In the genomic region with DNA sequence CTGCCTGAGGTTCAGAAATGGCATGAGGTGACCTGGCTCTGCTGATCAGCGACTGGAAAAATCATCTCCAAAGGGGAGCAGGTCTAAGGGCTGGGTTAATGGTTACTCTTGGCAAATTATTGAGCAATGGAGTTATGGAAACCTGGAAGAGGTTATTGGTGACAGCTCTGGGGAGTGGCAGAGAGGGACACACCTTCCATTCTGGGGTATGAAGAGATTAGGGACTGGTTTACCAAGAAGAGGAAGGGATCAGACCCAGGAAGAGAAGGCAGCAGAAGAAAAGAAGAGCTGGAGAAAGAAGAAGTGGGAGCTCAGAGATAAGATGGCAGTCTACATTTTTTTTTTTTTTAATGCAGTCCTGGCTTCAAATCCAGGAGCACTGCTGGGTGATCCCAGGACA, we compare ENCODE assay signal across 8 mouse cellular contexts. TPM values are rescaled to one million over a fixed set of nuclear protein-coding genes. Genes with fewer than 3 reads are reported as not detected.
DNase-seq lines count a peak whose midpoint lies in the region; ATAC-seq and TF ChIP-seq lines count a peak whose summit lies in the region.

No protein-coding gene starts in this region.

- peak overlapping the region; percentile 99 for H3K4me2 ChIP-seq in lung, embryonic 14.5 days
- H3K4me2 ChIP-seq in embryonic facial prominence, embryonic 13.5 days, result no peak overlapping the region
- peak overlapping the region; percentile 98; the same call in 1 of the 2 replicates for H3K4me2 ChIP-seq in kidney, embryonic 14.5 days (replicated peaks; ENCODE audit: low read depth, low read length)
- 0 out of 2 replicates have a peak overlapping the region, but pooled peaks have one; percentile 7 for H3K4me2 ChIP-seq in neural tube, embryonic 12.5 days (replicated peaks)

- no peak for ATAC-seq in lung, embryonic 14.5 days (ENCODE audit: insufficient read depth)
- ATAC-seq in embryonic facial prominence, embryonic 13.5 days (ENCODE audit: insufficient number of reproducible peaks, insufficient read depth, low FRiP score, low TSS enrichment, low read depth), result no peak
- ATAC-seq in kidney, embryonic 14.5 days (ENCODE audit: low FRiP score, low TSS enrichment), result no peak
- ATAC-seq in neural tube, embryonic 12.5 days (ENCODE audit: low FRiP score, low read depth), result no peak

- H3K4me1 ChIP-seq in lung, embryonic 14.5 days (ENCODE audit: insufficient read depth), result peaks cover 29% of the 10 kb centered on the region
- peaks cover 36% of the 10 kb centered on the region for H3K4me1 ChIP-seq in lung, adult 2 months (ENCODE audit: control insufficient read depth, insufficient read depth, low read length)
- H3K4me1 ChIP-seq in embryonic facial prominence, embryonic 13.5 days, result peaks cover 56% of the 10 kb centered on the region
- H3K4me1 ChIP-seq in kidney, embryonic 14.5 days (ENCODE audit: control insufficient read depth, insufficient read depth, low read length), result peaks cover 36% of the 10 kb centered on the region
- peaks cover 56% of the 10 kb centered on the region for H3K4me1 ChIP-seq in neural tube, embryonic 12.5 days

- no peak overlapping the region for H3K4me3 ChIP-seq in lung, embryonic 14.5 days (ENCODE audit: low read depth, low read length)
- H3K4me3 ChIP-seq in lung, adult 2 months (replicated peaks; ENCODE audit: extremely low read depth, low read depth, low read length), result no peak overlapping the region
- H3K4me3 ChIP-seq in embryonic facial prominence, embryonic 13.5 days, result no peak overlapping the region
- H3K4me3 ChIP-seq in kidney, embryonic 14.5 days (ENCODE audit: low read length), result no peak overlapping the region
- no peak overlapping the region for H3K4me3 ChIP-seq in neural tube, embryonic 12.5 days

- H3K9ac ChIP-seq in lung, embryonic 14.5 days, result peak overlapping the region; percentile 6; the same call in 1 of the 2 replicates
- no peak overlapping the region for H3K9ac ChIP-seq in embryonic facial prominence, embryonic 13.5 days
- no peak overlapping the region for H3K9ac ChIP-seq in kidney, embryonic 14.5 days (ENCODE audit: low read depth, low read length)
- no peak overlapping the region for H3K9ac ChIP-seq in neural tube, embryonic 12.5 days

- H3K36me3 ChIP-seq in lung, embryonic 14.5 days (ENCODE audit: insufficient read depth), result peaks cover 7% of the 10 kb centered on the region
- peaks cover 5% of the 10 kb centered on the region for H3K36me3 ChIP-seq in embryonic facial prominence, embryonic 13.5 days
- H3K36me3 ChIP-seq in kidney, embryonic 14.5 days (ENCODE audit: control insufficient read depth, insufficient read depth, low read length), result peaks cover 5% of the 10 kb centered on the region
- H3K36me3 ChIP-seq in neural tube, embryonic 12.5 days, result peaks cover 2% of the 10 kb centered on the region; the same call in 1 of the 2 replicates

- DNase-seq in lung, embryonic 14.5 days, result no peak
- DNase-seq in lung, adult 2 months, result no peak
- DNase-seq in frontal cortex, postnatal 10 days (ENCODE audit: low spot score in 2 of 2), result no peak
- DNase-seq in ovary, postnatal 36 days (ENCODE audit: low spot score), result no peak
- DNase-seq in Muller cell, postnatal 12 days (ENCODE audit: inconsistent ontology term), result no peak

- TF ChIP-seq CTCF in lung, embryonic 14.5 days (IDR thresholded peaks at IDR 0.05; ENCODE audit: low read depth), result no peak
- TF ChIP-seq CTCF in lung, adult 2 months (IDR thresholded peaks at IDR 0.05; ENCODE audit: insufficient read depth, low read length), result no peak

- no peaks in the 10 kb centered on the region for H3K27me3 ChIP-seq in lung, embryonic 14.5 days (ENCODE audit: insufficient read depth, low read length)
- no peaks in the 10 kb centered on the region for H3K27me3 ChIP-seq in embryonic facial prominence, embryonic 13.5 days
- H3K27me3 ChIP-seq in kidney, embryonic 14.5 days (ENCODE audit: control insufficient read depth, insufficient read depth, low read length), result no peaks in the 10 kb centered on the region
- H3K27me3 ChIP-seq in neural tube, embryonic 12.5 days (replicated peaks), result no peaks in the 10 kb centered on the region

- 31% methylated on average over 1 of the region's 1 CpGs for WGBS in lung, embryonic 14.5 days
- WGBS in lung, adult 2 months, result 26% methylated on average over 1 of the region's 1 CpGs
- WGBS in embryonic facial prominence, embryonic 13.5 days, result 62% methylated on average over 1 of the region's 1 CpGs
- 33% methylated on average over 1 of the region's 1 CpGs for WGBS in kidney, embryonic 14.5 days
- WGBS in neural tube, embryonic 12.5 days, result 59% methylated on average over 1 of the region's 1 CpGs

- H3K27ac ChIP-seq in lung, embryonic 14.5 days (ENCODE audit: low read depth), result peak overlapping the region; percentile 99
- peak overlapping the region; percentile 99 for H3K27ac ChIP-seq in embryonic facial prominence, embryonic 13.5 days
- peak overlapping the region; percentile 100 for H3K27ac ChIP-seq in kidney, embryonic 14.5 days (ENCODE audit: low read depth, low read length)
- no peak overlapping the region for H3K27ac ChIP-seq in neural tube, embryonic 12.5 days

- no peaks in the 10 kb centered on the region for H3K9me3 ChIP-seq in lung, embryonic 14.5 days (ENCODE audit: low read depth, low read length)
- no peaks in the 10 kb centered on the region for H3K9me3 ChIP-seq in embryonic facial prominence, embryonic 13.5 days
- no peaks in the 10 kb centered on the region for H3K9me3 ChIP-seq in kidney, embryonic 14.5 days (ENCODE audit: control insufficient read depth, low read length)
- H3K9me3 ChIP-seq in neural tube, embryonic 12.5 days, result no peaks in the 10 kb centered on the region

- TF ChIP-seq POLR2A in lung, adult 2 months (IDR thresholded peaks at IDR 0.05; ENCODE audit: borderline replicate concordance, extremely low read depth, low read depth, low read length), result no peak

RNA-seq across cellular contexts. Expression of a gene that starts 1.1 kb away (rescaled TPM):
- 4.2 and 4.6 TPM in 2 replicates for polyA plus RNA-seq in lung, embryonic 14.5 days (2014; fragmentation: Nextera tagmentation; extraction: Ambion mirVana)
- polyA plus RNA-seq in lung, adult 2 months (2012; rRNA removed), result 5.4 and 6.0 TPM in 2 replicates
- 3.5 and 3.6 TPM in 2 replicates for polyA plus RNA-seq in embryonic facial prominence, embryonic 13.5 days (2015; fragmentation: Nextera tagmentation; extraction: Ambion mirVana)
- 4.9 and 5.9 TPM in 2 replicates for polyA plus RNA-seq in kidney, embryonic 14.5 days (2014; fragmentation: Nextera tagmentation; extraction: Ambion mirVana)
- polyA plus RNA-seq in neural tube, embryonic 12.5 days (2016; fragmentation: Nextera tagmentation; extraction: Ambion mirVana), result 3.1 and 4.1 TPM in 2 replicates

RNA-seq across cellular contexts. Expression of a gene that starts 2.1 kb away (rescaled TPM):
- 67.1 and 73.6 TPM in 2 replicates for polyA plus RNA-seq in lung, embryonic 14.5 days (2014; fragmentation: Nextera tagmentation; extraction: Ambion mirVana)
- polyA plus RNA-seq in lung, adult 2 months (2012; rRNA removed), result 124 and 153 TPM in 2 replicates
- 243 and 254 TPM in 2 replicates for polyA plus RNA-seq in embryonic facial prominence, embryonic 13.5 days (2015; fragmentation: Nextera tagmentation; extraction: Ambion mirVana)
- polyA plus RNA-seq in kidney, embryonic 14.5 days (2014; fragmentation: Nextera tagmentation; extraction: Ambion mirVana), result 72.1 and 172 TPM in 2 replicates
- polyA plus RNA-seq in neural tube, embryonic 12.5 days (2016; fragmentation: Nextera tagmentation; extraction: Ambion mirVana), result 169 and 178 TPM in 2 replicates

RNA-seq across cellular contexts. Expression of a gene that starts 11.1 kb away (rescaled TPM):
- polyA plus RNA-seq in lung, embryonic 14.5 days (2014; fragmentation: Nextera tagmentation; extraction: Ambion mirVana), result 319 and 338 TPM in 2 replicates
- polyA plus RNA-seq in lung, adult 2 months (2012; rRNA removed), result 137 and 141 TPM in 2 replicates
- polyA plus RNA-seq in embryonic facial prominence, embryonic 13.5 days (2015; fragmentation: Nextera tagmentation; extraction: Ambion mirVana), result 358 and 374 TPM in 2 replicates
- 355 and 422 TPM in 2 replicates for polyA plus RNA-seq in kidney, embryonic 14.5 days (2014; fragmentation: Nextera tagmentation; extraction: Ambion mirVana)
- polyA plus RNA-seq in neural tube, embryonic 12.5 days (2016; fragmentation: Nextera tagmentation; extraction: Ambion mirVana), result 564 and 591 TPM in 2 replicates

RNA-seq across cellular contexts. Expression of a gene that starts 17.5 kb away (rescaled TPM):
- polyA plus RNA-seq in lung, embryonic 14.5 days (2014; fragmentation: Nextera tagmentation; extraction: Ambion mirVana), result 0.38 TPM in 1 of 2 replicates, not detected in the other
- 3.8 and 90.0 TPM in 2 replicates for polyA plus RNA-seq in lung, adult 2 months (2012; rRNA removed)
- polyA plus RNA-seq in embryonic facial prominence, embryonic 13.5 days (2015; fragmentation: Nextera tagmentation; extraction: Ambion mirVana), result 0.87 and 1.0 TPM in 2 replicates
- polyA plus RNA-seq in kidney, embryonic 14.5 days (2014; fragmentation: Nextera tagmentation; extraction: Ambion mirVana), result 0.20 and 0.30 TPM in 2 replicates
- not detected in 2 replicates for polyA plus RNA-seq in neural tube, embryonic 12.5 days (2016; fragmentation: Nextera tagmentation; extraction: Ambion mirVana)

RNA-seq across cellular contexts. Expression of a gene that starts 18.3 kb away (rescaled TPM):
- 0.95 and 1.4 TPM in 2 replicates for polyA plus RNA-seq in lung, embryonic 14.5 days (2014; fragmentation: Nextera tagmentation; extraction: Ambion mirVana)
- 1.0 and 2.1 TPM in 2 replicates for polyA plus RNA-seq in lung, adult 2 months (2012; rRNA removed)
- 0.77 and 0.89 TPM in 2 replicates for polyA plus RNA-seq in embryonic facial prominence, embryonic 13.5 days (2015; fragmentation: Nextera tagmentation; extraction: Ambion mirVana)
- polyA plus RNA-seq in kidney, embryonic 14.5 days (2014; fragmentation: Nextera tagmentation; extraction: Ambion mirVana), result 0.36 and 0.46 TPM in 2 replicates
- polyA plus RNA-seq in neural tube, embryonic 12.5 days (2016; fragmentation: Nextera tagmentation; extraction: Ambion mirVana), result 0.81 and 0.88 TPM in 2 replicates
